Mouse (Mus musculus) inflammation-experienced regulatory T-cells, adult 6 months (primary cell): ENCODE measurements around the gene Anp32e. TPM values are rescaled to one million over a fixed set of nuclear protein-coding genes. Genes with fewer than 3 reads are reported as not detected.
"Not testable (repeated sequence)": the region's sequence is repeated elsewhere in the genome, so short reads cannot be mapped to it uniquely, and the experiment has no call there.

ENCODE experiments used
- ATAC-seq: one replicate; pipeline ENCODE4 v1.8.0; 2017
- polyA plus RNA-seq, 3 experiments: library from polyadenylated mRNA; unstranded; fragments of 100-300 nt; shearing (Covaris generic); gene quantifications; one replicate each; pipeline ENCODE4 v1.2.1; 2017

The Anp32e gene
- polyA plus RNA-seq = 100 to 1,000 TPM; 164 to 282 (median 210) TPM

GRCm38 (mm10) chr3:95928658-95929503 is at the start of gene Anp32e:
Gene Anp32e (plus strand): TSS chr3:95929246.
- peak; percentile 97 for ATAC-seq

- peak; percentile 87 for ATAC-seq
Observed at GRCm38 (mm10) chr3:95881979-95882815, 46.8 kb upstream of the Anp32e start, which contains the start of gene Ciart. Gene Ciart (minus strand): TSS chr3:95882251.

DNA sequence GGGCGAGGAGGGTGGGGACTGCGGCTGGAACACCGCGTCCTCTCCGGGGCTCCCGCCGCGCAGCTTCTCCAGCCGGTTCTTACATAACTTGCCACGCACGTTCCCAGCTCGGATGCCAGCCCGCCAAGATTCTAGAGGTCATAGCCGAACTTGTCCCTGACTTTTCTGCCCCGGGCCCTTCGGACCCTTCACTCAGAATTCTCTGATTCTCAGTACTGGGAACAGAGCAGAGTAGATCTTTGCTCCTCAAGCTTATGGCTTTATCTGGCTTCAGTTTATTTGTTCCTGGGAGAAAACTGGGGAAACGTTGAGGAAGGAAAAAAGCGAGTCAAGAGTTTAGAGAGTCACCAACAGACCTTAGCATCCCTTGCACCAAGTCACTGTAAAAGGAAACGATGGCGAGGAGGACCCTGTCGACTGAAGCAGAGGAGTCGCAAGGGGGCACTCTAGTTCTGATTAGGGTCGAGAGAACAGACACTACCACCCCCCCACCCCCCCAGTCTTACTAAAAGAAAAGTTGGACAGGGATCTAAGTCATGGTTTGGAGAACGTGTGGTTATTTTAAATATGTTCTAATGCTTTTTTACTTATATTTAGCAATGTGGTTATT is 46.1 kb upstream of the Anp32e start:
- ATAC-seq = no peak

DNA sequence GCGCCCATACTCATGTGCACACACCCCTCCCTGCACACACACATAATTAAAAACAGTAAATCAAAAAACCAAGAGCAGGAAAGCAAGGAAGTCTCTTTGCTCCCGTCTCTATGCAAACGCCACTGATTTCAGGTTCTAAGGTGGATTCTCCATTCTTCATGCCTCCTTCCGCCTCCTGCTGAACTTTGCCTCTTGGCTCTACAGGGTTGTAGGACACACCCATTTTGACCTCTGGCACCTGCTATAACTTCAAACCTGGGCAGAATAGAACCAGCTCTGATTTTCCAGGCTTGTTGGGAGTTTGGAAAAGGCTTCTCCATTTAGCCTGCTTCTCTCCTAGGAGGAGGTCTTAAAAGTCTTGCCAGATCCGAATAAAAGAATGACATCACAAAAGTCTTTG is 44.6 kb upstream of the Anp32e start:
- no peak for ATAC-seq

DNA sequence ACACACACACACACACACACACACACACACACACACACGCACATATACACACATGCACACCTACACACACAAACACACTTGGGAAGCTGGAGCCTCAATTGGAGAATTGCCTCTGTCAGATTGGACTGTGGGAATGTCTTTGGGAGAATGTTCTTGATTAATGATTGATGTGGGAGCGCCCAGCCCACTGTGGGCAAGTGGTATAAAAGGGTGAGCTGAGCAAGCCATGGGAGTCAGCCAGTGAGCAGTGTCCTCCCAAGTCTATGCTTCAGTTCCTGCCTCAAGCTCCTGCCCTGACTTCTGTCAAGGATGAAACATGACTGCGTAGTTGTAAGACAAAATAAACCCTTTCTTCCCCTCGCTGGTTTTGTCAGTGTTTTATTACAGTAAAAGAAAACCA is 41.5 kb upstream of the Anp32e start:
- no peak for ATAC-seq

DNA sequence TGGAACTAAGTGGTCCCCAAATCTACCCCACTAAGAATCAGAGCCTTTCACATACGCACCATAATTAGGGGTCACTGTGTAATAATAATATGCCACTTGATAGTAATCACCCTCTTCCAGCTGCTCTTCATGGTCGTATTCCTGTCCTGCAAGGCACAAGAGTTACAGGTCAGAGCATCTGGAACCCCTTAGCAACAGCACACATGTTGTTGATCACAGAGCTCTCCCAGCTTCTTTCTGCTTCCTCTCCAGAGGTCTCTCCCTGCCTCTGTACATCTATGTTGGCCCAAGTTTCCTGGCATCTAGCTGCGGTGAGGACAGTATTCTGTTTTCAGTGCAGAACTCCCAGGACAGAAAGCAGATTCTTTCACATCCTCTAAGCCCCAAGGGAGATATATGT is 39.4 kb upstream of the Anp32e start:
- no peak for ATAC-seq

GRCm38 (mm10) chr3:95891211-95892065 is 37.6 kb upstream of the Anp32e start, which contains the start of gene BC028528:
Gene BC028528 (minus strand): TSS chr3:95892005.
- no peak for ATAC-seq

- no peak for ATAC-seq
Observed at GRCm38 (mm10) chr3:95892066-95893052, 36.7 kb upstream of the Anp32e start.

DNA sequence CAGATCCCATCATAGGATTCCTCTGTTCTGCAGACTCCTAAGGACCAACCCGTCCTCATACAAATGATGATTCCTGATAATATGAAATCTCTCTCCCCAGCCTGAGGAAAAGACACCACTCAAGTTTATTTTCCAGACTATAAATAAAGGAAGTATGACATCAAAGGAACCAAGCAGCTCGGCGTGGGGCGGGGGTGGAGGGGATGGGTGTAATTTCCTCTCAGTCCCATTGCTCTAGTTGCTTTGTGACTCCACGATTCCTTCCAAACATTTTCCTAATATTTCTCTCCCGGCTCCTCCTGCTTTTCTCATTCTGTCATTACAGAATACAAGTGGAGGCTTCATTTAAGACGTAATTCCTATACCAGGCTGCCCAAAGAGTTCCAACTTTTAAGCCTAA is 35.9 kb upstream of the Anp32e start:
- no peak for ATAC-seq

DNA sequence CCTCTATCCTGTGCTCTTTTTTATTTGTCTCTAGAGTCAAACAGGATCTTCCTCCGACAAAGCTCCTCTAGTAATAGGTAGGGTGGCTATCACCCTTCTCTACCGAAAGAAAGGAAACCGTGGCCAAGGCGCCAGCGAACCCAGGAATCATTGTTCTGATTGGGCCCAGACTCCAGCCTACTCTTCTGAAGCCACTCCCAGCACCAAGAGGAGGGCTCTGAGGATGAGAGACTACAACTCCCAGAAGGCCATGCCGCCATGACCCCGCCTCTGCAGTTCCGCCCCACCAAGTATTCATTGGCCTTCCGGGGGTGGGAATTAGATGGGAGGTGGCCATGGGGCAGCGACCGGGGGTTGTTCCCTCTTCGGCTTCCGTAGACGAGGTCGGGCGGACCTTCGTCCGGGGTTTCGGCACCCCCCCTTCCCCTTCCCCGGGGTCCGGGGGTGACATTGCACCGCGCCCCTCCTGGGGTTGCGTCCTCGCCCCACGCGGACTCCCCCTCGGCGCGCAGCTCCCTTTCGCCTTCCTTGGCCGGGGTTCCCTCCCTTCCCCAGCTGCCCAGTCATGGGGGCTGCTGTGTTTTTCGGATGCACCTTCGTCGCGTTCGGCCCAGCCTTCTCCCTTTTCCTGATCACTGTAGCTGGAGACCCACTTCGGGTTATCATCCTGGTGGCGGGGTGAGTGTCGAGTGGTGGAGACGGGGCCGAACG is 35.3 kb upstream of the Anp32e start, which contains the start of gene Aph1a:
Gene Aph1a (plus strand): TSS at position 364 of the 711 bp plus-strand sequence.
- peak; percentile 99 for ATAC-seq

DNA sequence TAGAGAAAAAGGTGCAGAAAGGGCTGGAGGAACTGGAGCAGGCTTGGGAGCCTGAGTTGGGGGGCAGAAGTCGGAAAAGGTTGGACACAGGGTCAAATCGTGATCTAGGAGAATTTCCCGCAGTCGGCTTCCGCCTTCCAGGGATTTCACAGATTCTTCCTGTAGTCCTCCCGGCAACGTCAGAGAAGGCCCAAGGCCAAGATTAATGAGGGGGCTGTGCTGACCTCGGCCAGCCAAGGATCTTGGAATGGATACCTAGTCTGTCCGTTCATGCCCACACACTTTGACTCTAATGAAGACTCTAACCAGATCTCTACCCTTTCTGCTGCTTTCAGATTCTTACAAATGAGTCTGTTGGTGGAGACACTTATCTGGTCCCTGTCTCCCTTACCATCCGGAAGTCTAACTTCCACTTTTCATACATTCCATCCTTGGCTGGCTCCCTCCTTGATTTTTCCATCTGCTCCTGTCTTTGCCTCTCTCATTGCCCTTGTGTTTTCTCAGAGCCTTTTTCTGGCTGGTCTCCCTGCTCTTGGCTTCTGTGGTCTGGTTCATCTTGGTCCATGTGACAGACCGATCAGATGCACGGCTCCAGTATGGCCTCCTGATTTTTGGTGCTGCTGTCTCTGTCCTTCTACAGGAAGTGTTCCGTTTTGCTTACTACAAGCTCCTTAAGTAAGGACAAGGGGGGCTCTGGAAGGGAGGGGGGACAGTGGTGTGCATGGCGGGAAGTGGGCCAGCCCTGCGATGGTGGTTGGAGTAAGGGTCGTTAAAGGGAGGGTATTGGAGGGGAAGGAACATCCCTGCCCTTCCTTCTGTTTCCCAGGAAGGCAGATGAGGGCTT is 34.5 kb upstream of the Anp32e start:
- ATAC-seq = no peak

- ATAC-seq = not testable (repeated sequence)
Observed at GRCm38 (mm10) chr3:95895501-95895900, 33.5 kb upstream of the Anp32e start.

DNA sequence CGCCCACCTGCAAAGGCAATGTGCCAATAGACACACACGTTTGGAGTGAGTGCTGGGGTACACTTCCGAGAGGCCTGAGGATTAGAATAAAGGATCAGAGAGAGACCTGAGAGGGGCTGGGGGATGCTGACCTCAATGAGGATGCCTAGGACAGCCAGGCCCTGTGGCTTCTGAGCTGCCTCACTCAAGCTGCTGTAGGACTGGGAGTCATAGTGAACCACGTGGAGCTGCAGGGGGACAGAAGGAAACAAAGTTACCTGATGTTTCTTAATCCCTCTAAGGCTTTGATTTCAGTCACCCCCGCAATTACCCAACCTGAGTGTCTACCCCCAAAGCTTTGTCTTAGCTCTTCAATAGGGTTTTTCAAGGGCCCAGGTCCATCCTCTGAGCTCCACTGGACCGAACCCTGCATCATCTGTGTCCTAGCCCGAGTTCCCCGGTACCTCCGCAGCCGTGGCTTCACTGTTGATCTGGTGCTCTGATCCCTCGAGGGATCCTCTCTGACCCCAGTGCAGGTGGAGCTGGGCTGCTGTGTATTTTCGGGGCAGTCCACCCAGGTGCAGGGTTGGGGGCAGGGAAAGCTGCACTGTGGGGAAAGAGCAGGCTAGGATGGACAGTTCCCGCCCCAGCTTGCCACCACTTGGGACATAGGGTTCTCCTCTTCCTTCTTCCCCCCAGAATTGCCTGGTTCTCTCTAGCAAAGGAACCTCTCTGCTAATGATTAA is 29.1 kb upstream of the Anp32e start:
- no peak for ATAC-seq

- no peak for ATAC-seq
Observed at GRCm38 (mm10) chr3:95901616-95902372, 27.3 kb upstream of the Anp32e start.

DNA sequence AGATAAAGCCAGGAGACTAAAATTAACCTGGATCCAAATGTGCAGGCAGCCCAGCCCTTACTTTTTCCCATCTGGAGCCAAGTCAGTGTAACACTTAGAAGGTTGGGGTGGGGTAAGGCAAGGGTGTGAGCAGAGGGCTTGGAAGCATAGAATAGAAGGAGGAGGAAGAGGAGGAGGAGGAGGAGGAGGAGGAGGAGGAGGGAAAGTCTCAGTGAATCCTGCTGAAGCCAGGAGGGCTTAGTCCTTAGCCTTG is 26.7 kb upstream of the Anp32e start:
- ATAC-seq = no peak

- ATAC-seq = no peak
Observed at GRCm38 (mm10) chr3:95902643-95903042, 26.4 kb upstream of the Anp32e start.

- ATAC-seq = no peak
Observed at GRCm38 (mm10) chr3:95903753-95904502, 25.1 kb upstream of the Anp32e start.
